Comparison of ENCODE assay signal across 19 mouse cellular contexts in the genomic region with DNA sequence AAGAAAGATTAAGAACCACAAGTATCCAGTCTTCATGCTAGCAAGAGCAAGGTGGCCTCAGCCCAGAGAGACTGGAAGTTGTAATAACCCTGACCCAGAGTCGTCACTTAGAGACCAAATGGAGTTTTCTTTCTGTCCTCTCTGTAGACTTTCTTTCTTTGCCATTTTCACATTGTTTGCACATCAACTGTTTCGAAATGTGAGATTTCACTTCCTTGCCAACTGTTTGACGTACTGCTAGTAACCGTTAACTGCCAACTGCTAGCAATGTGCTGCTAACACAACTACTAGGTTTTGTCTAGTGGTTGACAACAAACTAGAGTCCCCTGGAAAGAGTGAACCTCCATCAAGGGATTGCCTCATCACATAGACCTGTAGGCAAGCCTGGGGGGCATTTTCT. TPM values are rescaled to one million over a fixed set of nuclear protein-coding genes. Genes with fewer than 3 reads are reported as not detected.
"Had no signal": no experiment of that assay in that cellular context is flagged by ENCODE, and none has a peak within 500 bp of the region (broad histone marks: within the 10 kb centered on the region; RNA-seq: fewer than 3 reads in every experiment).

No protein-coding gene starts in this region.

- H3K9me3 ChIP-seq: hindbrain, embryonic 15.5 days; kidney, embryonic 15.5 days; limb, embryonic 13.5 days; midbrain, embryonic 13.5 days; stomach, embryonic 15.5 days had no signal

- H3K27me3 ChIP-seq: hindbrain, embryonic 15.5 days; kidney, embryonic 15.5 days; limb, embryonic 13.5 days; stomach, embryonic 15.5 days had no signal

- H3K4me2 ChIP-seq: hindbrain, embryonic 15.5 days; kidney, embryonic 15.5 days; limb, embryonic 13.5 days; midbrain, embryonic 13.5 days; stomach, embryonic 15.5 days had no signal

- H3K27ac ChIP-seq: hindbrain, embryonic 15.5 days; limb, embryonic 13.5 days; liver, embryonic 14.5 days; midbrain, embryonic 13.5 days; stomach, embryonic 15.5 days had no signal

- ATAC-seq: intestine, embryonic 16.5 days; midbrain, embryonic 13.5 days had no signal

- H3K9ac ChIP-seq: hindbrain, embryonic 15.5 days; kidney, embryonic 15.5 days; limb, embryonic 13.5 days; liver, embryonic 14.5 days; midbrain, embryonic 13.5 days; stomach, embryonic 15.5 days had no signal

- H3K4me1 ChIP-seq: hindbrain, embryonic 15.5 days; limb, embryonic 13.5 days had no signal

- H3K36me3 ChIP-seq: hindbrain, embryonic 15.5 days; midbrain, embryonic 13.5 days had no signal

- H3K4me3 ChIP-seq: hindbrain, embryonic 15.5 days; kidney, embryonic 15.5 days; limb, embryonic 13.5 days; midbrain, embryonic 13.5 days; stomach, embryonic 15.5 days had no signal

- DNase-seq: left cerebral cortex, postnatal 4 days; lung, postnatal 10 days; right cerebral cortex, postnatal 14 days; thymus, postnatal 4 days had no signal

RNA-seq across cellular contexts. Expression of gene Gm6993, which starts 42.6 kb away (rescaled TPM):
- total RNA-seq: layer of hippocampus, adult 8-10 months; layer of hippocampus, postnatal 14 days; left cerebral cortex, adult 18-20 months; left cerebral cortex, postnatal 10 days; left cerebral cortex, postnatal 4 days; midbrain, postnatal 0 days had no signal
- polyA plus RNA-seq: hindbrain, embryonic 15.5 days; intestine, embryonic 16.5 days; kidney, embryonic 15.5 days; large intestine, adult 2 months; limb, embryonic 13.5 days; liver, embryonic 14.5 days; midbrain, embryonic 13.5 days; midbrain, postnatal 0 days; neural tube, embryonic 14.5 days; spleen, adult 2 months; stomach, embryonic 15.5 days had no signal
